Mouse (Mus musculus) spleen, adult 2 months (tissue): ENCODE measurements around the gene Irf3. TPM values are rescaled to one million over a fixed set of nuclear protein-coding genes. Genes with fewer than 3 reads are reported as not detected.

Experiments used
- DNase-seq, 2 experiments: peaks; one replicate each; pipeline versions ENCODE4 v3.0.0 to v3.0.0-alpha.2; 2012 to 2021; ENCODE audit warnings: low spot score in 2 of 2, low read depth in 1 of 2
- H3K27ac ChIP-seq: fragments of 200-500 bp; 2 replicates; pipeline ENCODE4 v1.5.1; 2012; ENCODE audit warnings: low read length, inconsistent platforms; ENCODE audit not compliant: insufficient read depth
- H3K27me3 ChIP-seq: fragments of 200-500 bp; 2 replicates; pipeline ENCODE4 v1.6.1; 2012; ENCODE audit warnings: mild to moderate bottlenecking, moderate library complexity, low read length, inconsistent platforms; ENCODE audit not compliant: control insufficient read depth, insufficient read depth
- H3K36me3 ChIP-seq: fragments of 200-500 bp; 2 replicates; pipeline ENCODE4 v1.6.1; 2012; ENCODE audit warnings: mild to moderate bottlenecking, low read length, inconsistent platforms; ENCODE audit not compliant: control insufficient read depth, insufficient read depth
- H3K4me1 ChIP-seq: fragments of 200-500 bp; 2 replicates; pipeline ENCODE4 v1.6.1; 2011; ENCODE audit warnings: inconsistent platforms; ENCODE audit not compliant: control insufficient read depth, insufficient read depth, insufficient read length
- H3K4me3 ChIP-seq: fragments of 200-500 bp; 2 replicates; pipeline ENCODE4 v1.5.1; 2011; ENCODE audit warnings: mild to moderate bottlenecking, inconsistent platforms; ENCODE audit not compliant: insufficient read depth, insufficient read length; ENCODE audit errors: extremely low read depth
- CTCF ChIP-seq: fragments of 200-500 bp; IDR thresholded peaks from 2 replicates; pipeline ENCODE4 v1.5.1; 2011; ENCODE audit warnings: mild to moderate bottlenecking, inconsistent platforms; ENCODE audit not compliant: insufficient read depth, insufficient read length, insufficient replicate concordance; ENCODE audit errors: extremely low read depth
- POLR2A ChIP-seq: fragments of 200-500 bp; IDR thresholded peaks from 2 replicates; pipeline ENCODE4 v1.6.1; 2011; ENCODE audit warnings: low read depth, low read length, inconsistent platforms
- WGBS: fragments of 180-500 bp; shearing (Covaris S2); methylation state at CpG from one replicate; pipeline ENCODE4 v1.1.7; 2018; 5-methylcytosine and 5-hydroxymethylcytosine counted together
- polyA plus RNA-seq: library from polyadenylated mRNA; depleted of rRNA; stranded (reverse); fragments of >200 nt; gene quantifications from 2 replicates; pipeline ENCODE4 v1.2.3, GENCODE M21; 2012

Gene Irf3
- polyA plus RNA-seq, 1 experiment, result 134 TPM

DNA sequence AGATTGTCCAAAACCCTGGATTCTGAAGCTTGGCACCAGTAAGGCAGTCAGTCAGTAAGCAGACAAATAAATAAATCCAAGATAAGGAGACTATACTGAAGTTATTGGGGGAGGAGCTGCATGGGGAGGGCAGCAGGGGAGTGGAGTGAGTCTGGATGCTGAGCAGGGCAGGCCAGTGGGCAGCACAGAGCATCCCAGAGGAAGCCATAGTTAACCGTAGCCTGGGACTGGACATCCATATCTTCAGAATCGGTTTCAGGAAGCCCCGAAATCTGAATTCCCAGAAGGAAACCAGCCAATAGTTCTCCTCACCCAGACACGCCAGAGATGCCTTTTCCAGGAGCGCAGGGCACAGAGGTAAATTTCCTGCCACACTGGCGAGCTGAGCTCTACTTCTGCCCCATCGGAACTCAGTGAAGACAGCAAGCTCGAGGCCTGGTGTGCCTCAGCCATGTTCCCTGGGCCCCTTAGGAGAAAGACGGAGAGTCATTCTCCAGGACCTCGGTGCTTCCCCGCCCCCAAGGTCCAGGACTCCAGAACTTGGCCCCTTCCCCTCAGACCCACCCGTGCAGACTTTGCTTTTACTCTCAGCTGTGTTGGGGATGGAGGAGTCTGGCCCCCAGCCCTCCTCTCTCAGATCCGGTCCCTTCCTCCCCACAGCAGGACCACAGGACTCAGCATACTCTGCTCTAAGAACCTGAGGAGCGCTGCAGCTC lies 23.9 kb upstream of the Irf3 start:
- Histone ChIP-seq H3K27me3 (no peaks in the 10 kb centered on the region), H3K36me3 (peaks cover 12% of the 10 kb centered on the region), H3K4me3 (no peak overlapping the region), H3K27ac (no peak overlapping the region), H3K4me1 (peaks cover 10% of the 10 kb centered on the region; the same call in 1 of the 2 replicates)
- no peak for TF ChIP-seq POLR2A
- no peak for TF ChIP-seq CTCF
- DNase-seq, result no peak
- WGBS, result 70% methylated on average over 14 of the region's 14 CpGs

DNA sequence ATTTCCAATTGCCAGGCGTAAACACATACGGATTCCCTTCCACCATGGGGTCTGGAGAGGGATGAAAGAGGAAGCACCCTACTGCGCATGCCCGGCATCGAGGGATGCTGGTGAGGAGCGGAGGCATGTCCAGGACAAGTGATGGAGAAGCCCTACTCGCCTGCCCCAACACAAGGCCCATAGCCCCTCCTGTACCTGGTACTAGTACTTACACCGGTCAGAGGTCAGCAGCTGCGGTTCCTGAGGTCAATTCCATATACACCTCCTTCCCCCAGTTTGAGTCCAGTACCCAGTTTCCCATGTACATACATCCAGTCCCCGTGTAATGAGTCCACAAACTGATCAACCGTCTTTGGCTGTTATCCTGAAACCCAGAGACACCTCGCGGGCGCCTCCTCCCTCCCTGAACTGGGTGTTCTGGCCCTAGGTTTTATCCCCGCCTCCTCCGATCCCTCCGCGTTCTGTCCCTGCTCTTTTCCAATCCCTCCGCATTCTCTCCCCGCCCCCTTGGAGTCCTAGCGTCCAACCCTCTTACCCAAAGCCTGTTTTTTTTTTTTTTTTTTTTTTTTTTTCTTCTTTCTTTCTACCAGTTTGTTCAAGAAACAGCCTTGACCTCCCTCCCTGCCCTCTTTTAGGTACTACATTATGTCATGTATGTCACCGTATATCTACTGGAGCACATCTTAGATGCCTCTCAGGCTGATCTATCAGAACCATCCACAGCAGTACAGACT lies 22.9 kb upstream of the Irf3 start, which contains the start of gene Cpt1c:
Cpt1c (minus strand) TSS at position 469 of the 734 bp plus-strand sequence.
- H3K27me3 ChIP-seq, result no peaks in the 10 kb centered on the region
- no peak for TF ChIP-seq POLR2A
- no peak for TF ChIP-seq CTCF
- H3K36me3 ChIP-seq, result peaks cover 18% of the 10 kb centered on the region
- no peak within 1 kb of the TSS for H3K27ac ChIP-seq
- no peak for DNase-seq
- 19% methylated on average over 22 of the region's 22 CpGs for WGBS
- peaks cover 10% of the 10 kb centered on the region; the same call in 1 of the 2 replicates for H3K4me1 ChIP-seq
- H3K4me3 ChIP-seq, result peak within 1 kb of the TSS; percentile 25; the same call in 1 of the 2 replicates

DNA sequence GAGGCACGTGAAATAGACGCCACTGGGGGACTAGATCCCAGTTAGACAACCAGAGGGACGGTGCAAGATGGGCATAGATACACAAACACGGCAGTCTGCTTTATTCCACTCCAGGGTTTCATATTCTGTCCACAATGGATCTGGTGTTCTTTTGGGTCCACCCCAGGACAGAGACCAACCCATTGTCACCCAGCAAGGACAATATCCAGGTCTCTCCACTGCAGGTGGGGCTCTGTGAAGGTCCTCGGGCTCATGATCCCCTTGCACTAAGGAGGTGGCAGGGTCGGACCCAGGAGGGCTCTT lies 22.4 kb upstream of the Irf3 start:
- H3K36me3 ChIP-seq, result peaks cover 18% of the 10 kb centered on the region
- WGBS, result 63% methylated on average over 6 of the region's 6 CpGs
- H3K4me1 ChIP-seq, result peaks cover 10% of the 10 kb centered on the region; the same call in 1 of the 2 replicates
- no peak overlapping the region for H3K4me3 ChIP-seq
- no peak overlapping the region for H3K27ac ChIP-seq
- TF ChIP-seq CTCF, result no peak
- TF ChIP-seq POLR2A, result no peak
- H3K27me3 ChIP-seq, result no peaks in the 10 kb centered on the region
- DNase-seq, result no peak

DNA sequence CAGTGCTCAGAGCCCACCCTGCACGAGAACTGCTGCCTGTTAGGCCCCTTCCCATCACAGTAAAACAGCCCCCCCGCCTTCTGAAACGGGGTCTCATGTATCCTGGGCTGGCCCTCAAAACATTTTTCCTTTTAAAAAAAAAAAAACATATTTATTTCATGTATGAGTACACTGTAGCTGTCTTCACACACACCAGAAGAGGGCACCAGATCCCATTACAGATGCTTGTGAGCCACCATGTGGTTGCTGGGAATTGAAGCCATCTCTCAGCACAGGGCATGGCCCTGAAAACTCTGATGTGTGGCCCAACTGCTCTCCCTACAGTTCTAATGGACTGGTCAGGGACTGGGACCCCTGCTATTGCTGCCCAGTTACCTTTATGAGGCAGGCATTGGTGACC lies 19.1 kb upstream of the Irf3 start:
- no peaks in the 10 kb centered on the region for H3K27me3 ChIP-seq
- H3K36me3 ChIP-seq, result peaks cover 35% of the 10 kb centered on the region
- no peak overlapping the region for H3K27ac ChIP-seq
- 88% methylated on average over 3 of the region's 3 CpGs for WGBS
- no peaks in the 10 kb centered on the region for H3K4me1 ChIP-seq
- H3K4me3 ChIP-seq, result no peak overlapping the region
- no peak for DNase-seq
- TF ChIP-seq CTCF, result no peak
- TF ChIP-seq POLR2A, result no peak

DNA sequence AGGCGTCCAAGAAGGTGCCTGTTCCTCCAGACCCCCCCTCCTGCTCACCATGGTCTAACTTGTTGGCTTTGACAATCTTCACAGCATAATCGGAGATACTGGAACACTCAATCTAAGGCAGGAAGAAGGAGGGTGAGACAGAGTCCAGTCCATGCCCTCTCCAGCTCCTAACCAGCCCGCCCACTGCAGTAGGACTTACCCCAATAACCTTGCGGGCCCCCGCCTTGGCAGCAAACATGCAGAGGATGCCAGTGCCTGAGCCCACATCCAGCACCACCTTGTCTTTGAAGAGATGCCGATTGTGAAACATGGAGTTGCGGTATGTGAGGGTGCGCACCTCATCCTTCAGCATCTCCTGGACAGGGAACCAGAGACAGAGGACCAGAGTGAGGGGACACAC lies 15.9 kb upstream of the Irf3 start:
- H3K4me3 ChIP-seq, result no peak overlapping the region
- peaks cover 35% of the 10 kb centered on the region for H3K36me3 ChIP-seq
- DNase-seq, result no peak
- no peak for TF ChIP-seq CTCF
- TF ChIP-seq POLR2A, result no peak
- H3K4me1 ChIP-seq, result 0 out of 2 replicates have a peak, but pooled peaks cover 2% of the 10 kb centered on the region
- 93% methylated on average over 8 of the region's 8 CpGs for WGBS
- H3K27ac ChIP-seq, result no peak overlapping the region
- H3K27me3 ChIP-seq, result no peaks in the 10 kb centered on the region

DNA sequence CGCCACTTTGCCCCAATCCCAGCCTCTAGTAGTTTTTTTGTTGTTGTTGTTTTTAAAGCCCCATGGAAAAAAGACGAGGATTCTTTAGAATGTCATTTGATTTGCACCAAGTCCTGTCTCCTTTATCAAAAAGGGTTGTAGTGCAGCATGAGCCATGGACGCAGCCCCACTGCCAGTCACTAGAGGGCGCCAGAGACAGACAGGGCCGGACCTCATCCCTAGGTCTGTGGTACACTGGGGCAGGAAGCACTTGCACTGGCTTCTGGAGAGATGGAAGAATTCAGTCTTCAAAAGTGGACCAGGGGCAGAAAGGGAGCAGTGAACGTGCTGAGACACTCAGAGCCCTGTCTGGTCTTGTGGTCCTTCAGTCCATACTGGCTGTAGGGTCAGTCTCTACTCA lies 14.4 kb upstream of the Irf3 start:
- Histone ChIP-seq H3K36me3 (peaks cover 26% of the 10 kb centered on the region), H3K27ac (no peak overlapping the region), H3K4me1 (peaks cover 2% of the 10 kb centered on the region; the same call in 1 of the 2 replicates), H3K27me3 (no peaks in the 10 kb centered on the region), H3K4me3 (no peak overlapping the region)
- 25% methylated on average over 6 of the region's 6 CpGs for WGBS
- TF ChIP-seq POLR2A (no peak), CTCF (peak; percentile 98)
- peak in 1 of 2 experiments; percentile 83 for DNase-seq
